Mouse (Mus musculus): ENCODE data around the gene 9130230L23Rik. TPM values are rescaled to one million over a fixed set of nuclear protein-coding genes. Genes with fewer than 3 reads are reported as not detected.

Gene 9130230L23Rik
- total and polyA plus RNA-seq, 3 experiments: 0.22 TPM; not detected in 2

GRCm38 (mm10) chr5:65955343-65956143 is 48.5 kb downstream of the 9130230L23Rik start:
- H3K4me1 ChIP-seq (ENCODE audit: control insufficient read depth in 1 of 2, insufficient read depth in 2 of 2, low read length in 2 of 2): peaks cover 0 to 20% of the 10 kb centered on the region in 2 experiments; a peak in 3 of 4 replicates
- H3K79me2 ChIP-seq (ENCODE audit: control insufficient read depth, insufficient read depth, low read length, poor library complexity): no peaks in the 10 kb centered on the region; the same call in 1 of the 2 replicates
- peak overlapping the region; percentile 39 to 69 for H3K4me3 ChIP-seq (ENCODE audit: control insufficient read depth in 1 of 2, insufficient read depth in 1 of 2, low read depth in 2 of 2, low read length in 2 of 2)
- no peaks in the 10 kb centered on the region for H3K27me3 ChIP-seq (ENCODE audit: control insufficient read depth in 1 of 2, insufficient read depth in 2 of 2, low read length in 2 of 2)
- DNase-seq (ENCODE audit: low read depth, low spot score): peak; percentile 96
- H3K9ac ChIP-seq (ENCODE audit: control insufficient read depth, low read depth, low read length, poor library complexity, severe bottlenecking): peak overlapping the region; percentile 83
- peak overlapping the region; percentile 95 for H3K27ac ChIP-seq (ENCODE audit: control insufficient read depth, low read depth, low read length)
- peaks cover 0 to 12% of the 10 kb centered on the region in 2 experiments; a peak in 2 of 4 replicates for H3K36me3 ChIP-seq (ENCODE audit: control insufficient read depth in 1 of 2, insufficient read depth in 2 of 2, low read length in 2 of 2)
- no peaks in the 10 kb centered on the region for H3K9me3 ChIP-seq (replicated peaks; ENCODE audit: insufficient read depth, low read length)
- TF ChIP-seq MYC (IDR thresholded peaks at IDR 0.05; ENCODE audit: low read depth, low read length) (0 out of 2 replicates have a peak, but pooled peaks have one; percentile 80), MAX (IDR thresholded peaks at IDR 0.05; ENCODE audit: low read length) (peak; percentile 15), GATA1 (IDR thresholded peaks at IDR 0.05; ENCODE audit: low read depth, low read length) (0 out of 2 replicates have a peak, but pooled peaks have one; percentile 2), SMC3 (IDR thresholded peaks at IDR 0.05; ENCODE audit: low read depth, low read length) (no peak; the same call in none of the 2 replicates), ZKSCAN1 (IDR thresholded peaks at IDR 0.05; ENCODE audit: low read depth, low read length) (no peak), MXI1 (IDR thresholded peaks at IDR 0.05; ENCODE audit: low read depth, low read length) (peak; percentile 81), HCFC1 (IDR thresholded peaks at IDR 0.05; ENCODE audit: low read depth, low read length) (no peak; the same call in none of the 2 replicates), CTCF (IDR thresholded peaks at IDR 0.05 in 2 of 3, conservative IDR thresholded peaks at IDR 0.05 in 1 of 3; ENCODE audit: control insufficient read depth in 1 of 3, insufficient read depth in 1 of 3, low read depth in 2 of 3, low read length in 3 of 3, poor library complexity in 1 of 3, severe bottlenecking in 1 of 3) (peak; percentile 77 to 90 (median 88)), POLR2AphosphoS5 (IDR thresholded peaks at IDR 0.05; ENCODE audit: borderline replicate concordance, low read depth, low read length) (no peak; the same call in 1 of the 2 replicates), SIN3A (IDR thresholded peaks at IDR 0.05; ENCODE audit: low read length) (peak; percentile 81), TCF12 (IDR thresholded peaks at IDR 0.05; ENCODE audit: low read depth, low read length) (peak; percentile 41), NELFE (IDR thresholded peaks at IDR 0.05; ENCODE audit: low read depth, low read length) (peak; percentile 84), E2F4 (IDR thresholded peaks at IDR 0.05; ENCODE audit: borderline replicate concordance, low read depth, low read length) (0 out of 2 replicates have a peak, but pooled peaks have one; percentile 58), MYB (IDR thresholded peaks at IDR 0.05; ENCODE audit: low read depth, low read length) (0 out of 2 replicates have a peak, but pooled peaks have one; percentile 34), EP300 (IDR thresholded peaks at IDR 0.05; ENCODE audit: low read depth in 1 of 2, low read length in 2 of 2) (peak; percentile 29 to 35; a peak in 1 of 4 replicates), TBP (IDR thresholded peaks at IDR 0.05; ENCODE audit: low read depth, low read length) (peak; percentile 97), ZNF384 (IDR thresholded peaks at IDR 0.05; ENCODE audit: low read depth, low read length) (no peak), POLR2A (IDR thresholded peaks at IDR 0.05; ENCODE audit: control insufficient read depth in 1 of 2, insufficient read depth in 1 of 2, low read depth in 1 of 2, low read length in 2 of 2, poor library complexity in 1 of 2) (peak; percentile 43 to 91; a peak in 3 of 4 replicates), RAD21 (IDR thresholded peaks at IDR 0.05; ENCODE audit: low read depth, low read length) (no peak; the same call in 1 of the 2 replicates), USF2 (IDR thresholded peaks at IDR 0.05; ENCODE audit: borderline replicate concordance in 1 of 2, insufficient read depth in 1 of 2, low read depth in 1 of 2, low read length in 2 of 2) (no peak), POLR2AphosphoS2 (IDR thresholded peaks at IDR 0.05; ENCODE audit: low read length) (peak; percentile 96), UBTF (IDR thresholded peaks at IDR 0.05; ENCODE audit: borderline replicate concordance, insufficient read depth, low read depth, low read length) (no peak), ZMIZ1 (IDR thresholded peaks at IDR 0.05; ENCODE audit: low read depth, low read length) (peak; percentile 99), BHLHE40 (IDR thresholded peaks at IDR 0.05; ENCODE audit: borderline replicate concordance, low read depth, low read length) (0 out of 2 replicates have a peak, but pooled peaks have one; percentile 24), JUND (IDR thresholded peaks at IDR 0.05; ENCODE audit: low read depth, low read length) (peak; percentile 71), ELF1 (IDR thresholded peaks at IDR 0.05; ENCODE audit: low read depth, low read length) (peak; percentile 74), CHD1 (IDR thresholded peaks at IDR 0.05; ENCODE audit: low read depth, low read length) (0 out of 2 replicates have a peak, but pooled peaks have one; percentile 80), USF1 (IDR thresholded peaks at IDR 0.05; ENCODE audit: low read depth, low read length) (no peak), MEF2A (IDR thresholded peaks at IDR 0.05; ENCODE audit: extremely low read depth, insufficient replicate concordance, low read depth, low read length, poor library complexity, severe bottlenecking) (peak; percentile 53; the same call in 1 of the 2 replicates), CHD2 (IDR thresholded peaks at IDR 0.05; ENCODE audit: low read length) (no peak), ZC3H11A (IDR thresholded peaks at IDR 0.05; ENCODE audit: low read depth, low read length) (no peak), ETS1 (IDR thresholded peaks at IDR 0.05; ENCODE audit: low read depth, low read length) (peak; percentile 91), GABPA (IDR thresholded peaks at IDR 0.05; ENCODE audit: low read depth, low read length) (0 out of 2 replicates have a peak, but pooled peaks have one; percentile 19), KAT2A (conservative IDR thresholded peaks at IDR 0.05; ENCODE audit: low read depth, low read length) (peak; percentile 38; the same call in 1 of the 2 replicates)

Measured in MEL (cell line).